Mouse (Mus musculus) bone marrow, adult 2 months (tissue): Measurements from ENCODE around the gene Rab36.

ENCODE experiments used
- CTCF ChIP-seq: fragments of 200-500 bp; IDR thresholded peaks from 2 replicates; pipeline ENCODE4 v1.5.1; 2011; ENCODE audit warnings: low read length, control low read depth; ENCODE audit not compliant: control insufficient read depth, insufficient read depth
- POLR2A ChIP-seq: fragments of 200-500 bp; IDR thresholded peaks from 2 replicates; pipeline ENCODE4 v1.6.1; 2011; ENCODE audit warnings: low read depth, mild to moderate bottlenecking, control low read depth, low read length, borderline replicate concordance; ENCODE audit not compliant: control insufficient read depth

DNA sequence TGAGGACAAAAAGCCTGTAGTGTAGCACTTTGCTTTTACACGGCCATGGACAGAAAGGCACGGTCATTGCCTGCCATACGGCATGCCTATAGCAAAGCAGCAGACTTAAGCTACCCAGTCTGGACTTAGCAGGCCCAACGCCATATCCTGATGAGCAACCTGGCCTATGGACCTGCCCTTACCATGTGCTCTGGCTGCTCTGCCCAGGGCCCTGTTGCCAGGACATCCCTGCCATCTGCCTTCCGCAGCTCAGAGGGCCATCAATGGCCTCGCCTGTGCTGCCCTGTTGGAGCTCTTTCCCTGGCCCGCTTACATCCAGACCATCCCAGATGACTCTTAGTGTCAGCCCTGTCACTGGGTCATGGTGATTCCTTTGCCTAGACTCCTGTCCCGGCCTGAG is 35.5 kb upstream of the Rab36 start:
- TF ChIP-seq CTCF = no peak
- no peak for TF ChIP-seq POLR2A
